Mouse (Mus musculus) kidney, embryonic 15.5 days (tissue): Measurements from ENCODE around the gene Stpg1. TPM values are rescaled to one million over a fixed set of nuclear protein-coding genes. Genes with fewer than 3 reads are reported as not detected.

Experiments
- ATAC-seq: fragments of 200-750 bp; cut with Nextera tagmentation; replicated peaks from 2 replicates; pipeline ENCODE4 v1.8.0; 2017; ENCODE audit warnings: moderate TSS enrichment; ENCODE audit not compliant: low FRiP score
- H3K27ac ChIP-seq: fragments of 300-500 bp; sonication (generic); 2 replicates; pipeline ENCODE4 v1.5.1; 2015; ENCODE audit warnings: mild to moderate bottlenecking, inconsistent platforms
- H3K27me3 ChIP-seq: fragments of 300-500 bp; sonication (generic); 2 replicates; pipeline ENCODE4 v1.6.1; 2015; ENCODE audit warnings: inconsistent platforms
- H3K36me3 ChIP-seq: fragments of 300-500 bp; sonication (generic); 2 replicates; pipeline ENCODE4 v1.6.1; 2015; ENCODE audit warnings: inconsistent platforms
- H3K4me1 ChIP-seq: fragments of 300-500 bp; sonication (generic); 2 replicates; pipeline ENCODE4 v1.6.1; 2015; ENCODE audit warnings: inconsistent platforms
- H3K4me2 ChIP-seq: fragments of 300-500 bp; sonication (generic); 2 replicates; pipeline ENCODE4 v1.6.1; 2015; ENCODE audit warnings: moderate library complexity, mild to moderate bottlenecking, inconsistent platforms
- H3K4me3 ChIP-seq: fragments of 300-500 bp; sonication (generic); replicated peaks from 2 replicates; pipeline ENCODE4 v1.5.1; 2015; ENCODE audit warnings: mild to moderate bottlenecking, inconsistent platforms
- H3K9ac ChIP-seq: fragments of 300-500 bp; sonication (generic); 2 replicates; pipeline ENCODE4 v1.6.1; 2015; ENCODE audit warnings: mild to moderate bottlenecking, inconsistent platforms
- H3K9me3 ChIP-seq: fragments of 300-500 bp; sonication (generic); replicated peaks from 2 replicates; pipeline ENCODE4 v1.6.1; 2016; ENCODE audit warnings: inconsistent platforms
- WGBS: fragments of 180-500 bp; shearing (Covaris S2); methylation state at CpG from one replicate; pipeline ENCODE4 v1.1.7; 2015; ENCODE audit warnings: mixed read lengths; 5-methylcytosine and 5-hydroxymethylcytosine counted together
- polyA plus RNA-seq: library from polyadenylated mRNA; unstranded; fragments of >200 nt; fragmentation: Nextera tagmentation; extraction: Ambion mirVana; gene quantifications from 2 replicates; pipeline ENCODE4 v1.2.1, GENCODE M21; 2015

Stpg1 gene
- polyA plus RNA-seq, 1 experiment from 2014 or later: 0.65 TPM

GRCm38 (mm10) chr4:135493691-135494520 lies 684 bp upstream of the Stpg1 start:
- Histone ChIP-seq H3K27me3 (peaks cover 4% of the 10 kb centered on the region; the same call in 1 of the 2 replicates), H3K4me1 (peaks cover 16% of the 10 kb centered on the region), H3K9ac (peak overlapping the region; percentile 35), H3K9me3 (no peaks in the 10 kb centered on the region), H3K27ac (peak overlapping the region; percentile 75), H3K4me2 (peak overlapping the region; percentile 93), H3K4me3 (peak overlapping the region; percentile 70), H3K36me3 (peaks cover 15% of the 10 kb centered on the region; the same call in 1 of the 2 replicates)
- under 1% methylated on average over 33 of the region's 33 CpGs for WGBS
- ATAC-seq: no peak

- H3K4me2 ChIP-seq: peak overlapping the region; percentile 93
- no peaks in the 10 kb centered on the region for H3K9me3 ChIP-seq
- H3K27me3 ChIP-seq: peaks cover 4% of the 10 kb centered on the region; the same call in 1 of the 2 replicates
- H3K36me3 ChIP-seq: peaks cover 2% of the 10 kb centered on the region; the same call in 1 of the 2 replicates
- H3K4me3 ChIP-seq: peak overlapping the region; percentile 70
- 0 out of 2 replicates have a peak overlapping the region, but pooled peaks have one; percentile 45 for H3K9ac ChIP-seq
- 0 out of 2 replicates have a peak overlapping the region, but pooled peaks have one; percentile 86 for H3K27ac ChIP-seq
- ATAC-seq: no peak
- 13% methylated on average over 9 of the region's 9 CpGs for whole genome bisulfite sequencing
- peaks cover 16% of the 10 kb centered on the region for H3K4me1 ChIP-seq
Observed at GRCm38 (mm10) chr4:135495397-135495791, 804 bp downstream of the Stpg1 start.

DNA sequence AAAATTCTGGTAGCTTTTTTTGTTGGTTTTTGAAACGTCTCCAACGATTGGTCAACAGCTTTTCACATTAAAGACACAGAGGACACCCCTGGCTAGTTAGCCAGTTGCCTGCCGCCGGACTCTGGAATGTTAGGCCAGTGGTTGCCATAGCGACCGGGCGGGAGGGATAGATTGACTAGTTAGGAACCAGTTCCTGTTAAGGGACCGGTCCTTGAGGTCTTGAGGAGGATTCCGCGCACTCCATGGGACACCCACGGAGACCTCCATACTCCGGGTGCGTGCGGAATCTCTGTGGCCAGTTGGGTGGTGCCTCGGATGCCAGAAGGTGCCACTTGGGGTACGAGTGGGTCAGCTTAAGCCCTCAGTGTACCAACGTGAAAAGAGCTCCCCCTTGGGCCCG lies 1.2 kb downstream of the Stpg1 start:
- H3K4me1 ChIP-seq: peaks cover 16% of the 10 kb centered on the region
- peak overlapping the region; percentile 70 for H3K4me3 ChIP-seq
- H3K36me3 ChIP-seq: no peaks in the 10 kb centered on the region
- no peak overlapping the region for H3K9ac ChIP-seq
- peaks cover 4% of the 10 kb centered on the region; the same call in 1 of the 2 replicates for H3K27me3 ChIP-seq
- no peaks in the 10 kb centered on the region for H3K9me3 ChIP-seq
- ATAC-seq: no peak
- 18% methylated on average over 18 of the region's 18 CpGs for WGBS
- no peak overlapping the region for H3K27ac ChIP-seq
- peak overlapping the region; percentile 93 for H3K4me2 ChIP-seq

DNA sequence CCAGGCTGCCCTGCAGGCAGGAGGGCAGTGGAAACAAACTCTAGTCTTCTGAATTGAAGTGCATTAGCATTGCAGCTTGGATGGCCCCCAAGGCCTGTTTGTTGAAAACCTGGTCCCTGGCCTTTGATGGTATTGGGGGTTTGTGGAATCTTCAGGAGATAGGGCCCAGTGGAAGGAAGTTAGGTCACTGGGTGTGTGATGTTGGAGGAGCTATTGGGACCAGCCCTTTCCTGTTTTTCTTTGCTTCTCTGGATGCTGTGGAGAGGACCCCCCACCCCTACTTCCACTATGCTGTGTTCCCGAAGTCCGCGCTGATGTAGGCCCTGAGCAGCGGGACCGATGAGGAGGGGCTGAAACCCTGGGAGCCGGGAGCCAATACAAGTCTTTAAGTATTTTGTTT lies 3.5 kb downstream of the Stpg1 start:
- Histone ChIP-seq H3K9me3 (no peaks in the 10 kb centered on the region), H3K27me3 (peaks cover 4% of the 10 kb centered on the region; the same call in 1 of the 2 replicates), H3K9ac (no peak overlapping the region), H3K36me3 (no peaks in the 10 kb centered on the region), H3K4me1 (peaks cover 16% of the 10 kb centered on the region), H3K4me2 (no peak overlapping the region), H3K4me3 (no peak overlapping the region), H3K27ac (no peak overlapping the region)
- no peak for ATAC-seq
- 78% methylated on average over 6 of the region's 6 CpGs for WGBS

- no peaks in the 10 kb centered on the region for H3K36me3 ChIP-seq
- H3K4me2 ChIP-seq: no peak overlapping the region
- peaks cover 6% of the 10 kb centered on the region; the same call in 1 of the 2 replicates for H3K4me1 ChIP-seq
- 61% methylated on average over 3 of the region's 3 CpGs for WGBS
- no peaks in the 10 kb centered on the region for H3K9me3 ChIP-seq
- no peak overlapping the region for H3K9ac ChIP-seq
- peaks cover 4% of the 10 kb centered on the region; the same call in 1 of the 2 replicates for H3K27me3 ChIP-seq
- no peak overlapping the region for H3K4me3 ChIP-seq
- no peak overlapping the region for H3K27ac ChIP-seq
- ATAC-seq: no peak
Observed at GRCm38 (mm10) chr4:135499831-135500230, 5.2 kb downstream of the Stpg1 start.

DNA sequence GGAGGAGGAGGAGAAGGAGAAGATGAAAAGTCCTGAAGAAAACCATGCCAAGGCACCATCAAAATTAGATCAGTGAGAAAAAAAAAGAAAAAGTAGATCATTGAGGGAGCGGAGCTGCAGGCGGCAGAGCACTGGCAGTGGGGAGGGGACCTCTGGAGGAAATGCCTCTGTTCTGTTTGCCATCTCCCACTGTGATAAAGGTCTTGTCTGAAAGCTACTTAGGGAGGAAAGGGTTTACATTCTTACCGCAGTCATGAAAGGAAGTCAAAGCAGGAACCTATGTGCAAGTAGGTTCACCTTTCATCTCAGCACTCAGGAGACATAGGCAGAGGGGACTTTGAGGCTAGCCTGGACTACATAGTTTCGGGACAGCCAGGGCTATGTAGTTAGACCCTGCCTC lies 7.0 kb downstream of the Stpg1 start:
- Histone ChIP-seq H3K4me3 (no peak overlapping the region), H3K9ac (no peak overlapping the region), H3K9me3 (no peaks in the 10 kb centered on the region), H3K36me3 (no peaks in the 10 kb centered on the region), H3K27ac (no peak overlapping the region), H3K4me1 (no peaks in the 10 kb centered on the region), H3K27me3 (no peaks in the 10 kb centered on the region), H3K4me2 (no peak overlapping the region)
- WGBS: 68% methylated on average over 4 of the region's 4 CpGs
- no peak for ATAC-seq

DNA sequence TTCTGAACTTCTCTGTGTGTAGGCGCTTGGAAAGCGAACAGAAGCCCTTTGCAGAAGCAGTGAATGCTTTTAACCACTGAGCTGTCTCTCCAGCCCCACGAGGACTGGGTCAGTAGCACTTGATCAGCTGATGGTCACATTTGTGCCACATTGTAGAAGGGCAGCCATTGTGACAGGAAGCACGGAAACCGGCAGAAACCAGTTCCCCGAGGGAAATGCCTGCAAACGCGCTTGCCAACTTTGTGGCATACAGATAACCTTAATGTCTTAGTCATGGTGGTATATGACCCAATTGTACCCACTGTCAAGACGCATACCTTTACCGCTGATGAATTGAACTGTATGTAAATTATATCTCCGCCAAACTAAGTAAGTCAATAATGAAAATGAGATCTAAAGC lies 11.2 kb downstream of the Stpg1 start:
- Histone ChIP-seq H3K4me3 (no peak overlapping the region), H3K27ac (0 out of 2 replicates have a peak overlapping the region, but pooled peaks have one; percentile 22), H3K4me1 (peaks cover 15% of the 10 kb centered on the region), H3K9ac (no peak overlapping the region), H3K27me3 (0 out of 2 replicates have a peak, but pooled peaks cover 3% of the 10 kb centered on the region), H3K9me3 (no peaks in the 10 kb centered on the region), H3K4me2 (no peak overlapping the region), H3K36me3 (no peaks in the 10 kb centered on the region)
- 73% methylated on average over 11 of the region's 11 CpGs for WGBS
- ATAC-seq: no peak

DNA sequence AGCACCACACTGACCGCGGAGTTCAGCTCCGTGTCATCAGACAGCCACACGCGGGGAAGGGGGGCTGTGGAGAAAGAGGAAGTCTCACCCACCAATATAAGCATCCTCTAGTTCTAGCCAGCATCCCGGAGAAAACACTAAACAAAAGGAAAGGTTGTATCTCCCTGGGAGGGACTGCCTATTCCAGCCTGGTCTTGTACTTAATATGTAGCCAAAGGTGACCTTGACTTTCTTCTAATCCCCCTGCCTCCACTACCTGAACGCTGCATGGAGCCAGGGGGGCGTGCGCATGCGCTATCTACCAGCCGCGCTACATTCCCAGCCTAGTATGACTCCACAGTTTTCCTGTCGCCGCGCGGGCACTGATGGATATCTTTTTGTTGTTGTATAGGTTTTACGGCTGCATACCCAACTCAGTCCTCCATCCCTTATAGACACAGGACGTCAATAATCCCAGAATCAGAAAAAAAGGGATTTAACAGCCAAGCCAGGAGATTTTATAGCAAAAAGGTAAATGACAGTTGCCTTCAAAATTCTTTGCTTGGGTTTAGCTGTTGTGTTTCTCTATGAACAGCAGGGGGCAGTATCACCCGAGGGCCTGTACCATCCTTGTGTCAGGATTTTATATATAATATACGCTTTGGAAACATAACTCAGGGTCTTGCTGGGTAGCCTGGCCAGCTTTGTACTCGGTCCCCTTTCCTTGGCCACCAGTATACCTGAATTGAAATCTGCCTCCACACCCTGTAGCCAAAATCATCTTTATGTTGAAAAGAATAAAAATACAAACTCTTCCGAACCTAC lies 13.2 kb downstream of the Stpg1 start:
- ATAC-seq: no peak
- H3K27me3 ChIP-seq: 0 out of 2 replicates have a peak, but pooled peaks cover 9% of the 10 kb centered on the region
- H3K9ac ChIP-seq: no peak overlapping the region
- H3K27ac ChIP-seq: no peak overlapping the region
- H3K4me1 ChIP-seq: peaks cover 15% of the 10 kb centered on the region
- H3K36me3 ChIP-seq: no peaks in the 10 kb centered on the region
- peak overlapping the region; percentile 25 for H3K4me3 ChIP-seq
- no peaks in the 10 kb centered on the region for H3K9me3 ChIP-seq
- 11% methylated on average over 22 of the region's 22 CpGs for WGBS
- H3K4me2 ChIP-seq: peak overlapping the region; percentile 56

- Histone ChIP-seq H3K4me1 (peaks cover 15% of the 10 kb centered on the region), H3K4me2 (peak overlapping the region; percentile 51), H3K9ac (0 out of 2 replicates have a peak overlapping the region, but pooled peaks have one; percentile 29), H3K4me3 (no peak overlapping the region), H3K27ac (no peak overlapping the region), H3K9me3 (no peaks in the 10 kb centered on the region), H3K27me3 (0 out of 2 replicates have a peak, but pooled peaks cover 9% of the 10 kb centered on the region), H3K36me3 (no peaks in the 10 kb centered on the region)
- 0 out of 2 replicates have a peak, but pooled peaks have one; percentile 27 for ATAC-seq
- 14% methylated on average over 13 of the region's 13 CpGs for WGBS
Observed at GRCm38 (mm10) chr4:135508419-135509039, 13.9 kb downstream of the Stpg1 start.

DNA sequence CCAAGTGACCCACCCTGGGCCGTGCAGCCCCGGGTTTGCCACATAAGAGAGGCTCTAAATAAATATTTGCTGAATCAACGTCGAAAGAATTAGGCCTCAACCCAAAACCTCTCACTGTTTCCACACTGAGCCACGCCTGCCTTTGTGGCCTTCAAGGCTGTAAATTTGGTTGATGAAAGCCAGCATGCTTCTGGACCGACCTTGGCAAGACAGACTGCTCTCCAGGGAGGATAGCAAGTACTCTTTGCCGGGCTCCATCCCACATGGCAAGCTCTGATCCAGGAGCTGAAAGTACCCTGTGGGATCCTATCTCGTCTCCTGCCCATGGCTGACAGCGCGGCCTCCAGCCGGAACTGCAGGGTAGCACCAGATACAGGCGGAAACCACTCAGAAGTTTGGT lies 14.9 kb downstream of the Stpg1 start:
- peaks cover 15% of the 10 kb centered on the region for H3K4me1 ChIP-seq
- no peak overlapping the region for H3K4me3 ChIP-seq
- H3K9ac ChIP-seq: no peak overlapping the region
- H3K9me3 ChIP-seq: no peaks in the 10 kb centered on the region
- WGBS: 53% methylated on average over 12 of the region's 12 CpGs
- H3K27me3 ChIP-seq: 0 out of 2 replicates have a peak, but pooled peaks cover 9% of the 10 kb centered on the region
- no peak overlapping the region for H3K27ac ChIP-seq
- H3K36me3 ChIP-seq: no peaks in the 10 kb centered on the region
- H3K4me2 ChIP-seq: no peak overlapping the region
- no peak for ATAC-seq

- Histone ChIP-seq H3K4me2 (no peak overlapping the region), H3K9me3 (no peaks in the 10 kb centered on the region), H3K9ac (no peak overlapping the region), H3K27ac (no peak overlapping the region), H3K27me3 (0 out of 2 replicates have a peak, but pooled peaks cover 9% of the 10 kb centered on the region), H3K4me1 (peaks cover 5% of the 10 kb centered on the region), H3K36me3 (no peaks in the 10 kb centered on the region), H3K4me3 (no peak overlapping the region)
- ATAC-seq: no peak
- 76% methylated on average over 7 of the region's 7 CpGs for WGBS
Observed at GRCm38 (mm10) chr4:135513865-135514264, 19.3 kb downstream of the Stpg1 start.
